Mouse (Mus musculus) liver, embryonic 13.5 days (tissue): ENCODE measurements around the gene Dennd2a. TPM values are rescaled to one million over a fixed set of nuclear protein-coding genes. Genes with fewer than 3 reads are reported as not detected.
"Not testable (repeated sequence)": the region's sequence is repeated elsewhere in the genome, so short reads cannot be mapped to it uniquely, and the experiment has no call there.

ENCODE experiments used
- ATAC-seq: fragments of 200-750 bp; cut with Nextera tagmentation; 2 replicates; pipeline ENCODE4 v1.8.0; 2017; ENCODE audit warnings: low read depth, mild to moderate bottlenecking, moderate number of reproducible peaks, moderate library complexity
- DNase-seq: peaks from one replicate; pipeline ENCODE4 v3.0.0; 2022
- H3K27ac ChIP-seq: fragments of 300-500 bp; sonication (generic); 2 replicates; pipeline ENCODE4 v1.5.1; 2015; ENCODE audit warnings: moderate library complexity, mild to moderate bottlenecking, inconsistent platforms
- H3K27me3 ChIP-seq: fragments of 300-500 bp; sonication (generic); 2 replicates; pipeline ENCODE4 v1.6.1; 2015; ENCODE audit warnings: mild to moderate bottlenecking, inconsistent platforms
- H3K36me3 ChIP-seq: fragments of 300-500 bp; sonication (generic); 2 replicates; pipeline ENCODE4 v1.6.1; 2015; ENCODE audit warnings: mild to moderate bottlenecking, inconsistent platforms
- H3K4me1 ChIP-seq: fragments of 300-500 bp; sonication (generic); replicated peaks from 2 replicates; pipeline ENCODE4 v1.6.1; 2015; ENCODE audit warnings: inconsistent platforms
- H3K4me2 ChIP-seq: fragments of 300-500 bp; sonication (generic); 2 replicates; pipeline ENCODE4 v1.6.1; 2015; ENCODE audit warnings: inconsistent platforms, mild to moderate bottlenecking, moderate library complexity
- H3K4me3 ChIP-seq: fragments of 300-500 bp; sonication (generic); replicated peaks from 2 replicates; pipeline ENCODE4 v1.5.1; 2015; ENCODE audit warnings: mild to moderate bottlenecking, inconsistent platforms
- H3K9ac ChIP-seq: fragments of 300-500 bp; sonication (generic); 2 replicates; pipeline ENCODE4 v1.6.1; 2015; ENCODE audit warnings: mild to moderate bottlenecking, inconsistent platforms
- H3K9me3 ChIP-seq: fragments of 300-500 bp; sonication (generic); replicated peaks from 2 replicates; pipeline ENCODE4 v1.6.1; 2016; ENCODE audit warnings: inconsistent platforms
- WGBS: fragments of 180-500 bp; shearing (Covaris S2); methylation state at CpG from one replicate; pipeline ENCODE4 v1.1.7; 2015; ENCODE audit not compliant: insufficient replicate concordance; 5-methylcytosine and 5-hydroxymethylcytosine counted together
- polyA plus RNA-seq: library from polyadenylated mRNA; unstranded; fragments of >200 nt; fragmentation: Nextera tagmentation; extraction: Ambion mirVana; gene quantifications from 2 replicates; pipeline ENCODE4 v1.2.1, GENCODE M21; 2015

The Dennd2a gene
- polyA plus RNA-seq, 1 experiment from 2014 or later: 2.1 TPM

DNA sequence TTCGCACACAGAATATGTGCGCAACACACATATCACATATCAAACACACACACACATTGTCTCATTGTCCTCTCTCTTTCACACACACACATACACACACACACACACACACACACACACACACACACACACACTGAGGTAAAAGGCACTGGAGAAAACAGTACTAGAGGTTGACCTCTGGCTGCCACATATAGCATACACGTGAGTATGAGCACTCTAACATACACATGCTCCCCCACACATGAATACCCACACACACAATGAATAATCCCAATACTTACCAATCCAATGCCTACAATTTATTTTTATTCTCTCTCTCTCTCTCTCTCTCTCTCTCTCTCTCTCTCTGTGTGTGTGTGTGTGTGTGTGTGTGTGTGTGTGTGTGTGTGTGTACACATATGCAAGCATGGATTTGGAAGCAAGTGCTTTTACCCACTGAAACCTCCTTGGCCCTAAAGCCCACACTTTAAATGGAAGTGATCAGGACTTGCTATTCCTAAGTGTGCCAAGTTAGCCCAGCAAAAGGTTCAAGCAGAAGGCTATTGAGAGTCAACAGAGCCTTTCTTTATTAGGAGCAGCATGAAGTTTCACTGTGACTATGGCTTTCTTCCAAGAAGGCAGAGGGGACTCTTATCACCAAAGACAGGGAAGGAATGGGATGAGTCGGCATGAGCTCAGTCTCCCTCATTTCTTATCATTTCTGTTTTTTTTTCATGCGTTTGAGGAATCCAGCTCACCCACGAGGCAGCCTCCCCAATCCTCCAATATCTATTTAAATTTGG is 128.5 kb downstream of the Dennd2a start:
- 44% methylated on average over 6 of the region's 6 CpGs for WGBS
- Histone ChIP-seq H3K4me1 (peaks cover 83% of the 10 kb centered on the region), H3K9ac (peak overlapping the region; percentile 70), H3K36me3 (no peaks in the 10 kb centered on the region), H3K27ac (peak overlapping the region; percentile 96), H3K4me2 (peak overlapping the region; percentile 54), H3K4me3 (0 out of 2 replicates have a peak overlapping the region, but pooled peaks have one; percentile 10), H3K9me3 (no peaks in the 10 kb centered on the region), H3K27me3 (no peaks in the 10 kb centered on the region)
- ATAC-seq: peak; percentile 80
- DNase-seq: peak; percentile 70

DNA sequence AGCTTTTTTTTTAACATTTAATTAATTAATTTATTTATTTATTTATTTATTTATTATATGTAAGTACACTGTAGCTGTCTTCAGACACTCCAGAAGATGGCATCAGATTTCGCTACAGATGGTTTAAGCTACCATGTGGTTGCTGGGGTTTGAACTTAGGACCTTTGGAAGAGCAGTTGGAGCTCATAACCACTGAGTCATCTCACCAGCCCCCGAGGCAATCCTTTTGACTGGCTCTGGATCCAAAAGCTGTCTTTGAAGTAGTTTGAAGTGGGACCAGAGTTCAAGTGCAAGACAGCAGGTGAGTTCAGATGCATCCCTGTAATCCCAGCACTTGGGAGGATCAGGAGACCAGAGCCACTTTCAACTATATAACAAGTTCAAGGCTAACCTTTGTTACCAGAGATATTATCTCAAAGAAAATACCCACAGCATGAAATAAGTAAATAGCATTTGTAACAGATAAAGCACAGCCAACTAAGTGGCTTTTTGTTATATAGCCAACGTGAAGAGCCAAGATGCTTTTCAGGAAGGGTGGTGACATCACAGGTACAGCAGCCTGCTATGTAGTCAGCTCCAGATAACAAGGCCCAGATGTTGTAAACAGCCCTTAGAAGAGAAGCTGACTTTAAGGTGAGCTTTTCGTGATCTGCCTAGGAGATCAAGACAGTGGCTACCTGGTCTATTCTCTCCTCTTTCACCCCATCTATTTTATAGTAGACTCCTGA is 130.2 kb downstream of the Dennd2a start:
- 52% methylated on average over 4 of the region's 4 CpGs for WGBS
- Histone ChIP-seq H3K27me3 (no peaks in the 10 kb centered on the region), H3K9me3 (no peaks in the 10 kb centered on the region), H3K4me1 (peaks cover 88% of the 10 kb centered on the region), H3K36me3 (no peaks in the 10 kb centered on the region), H3K27ac (peak overlapping the region; percentile 96), H3K4me3 (no peak overlapping the region), H3K9ac (peak overlapping the region; percentile 70), H3K4me2 (peak overlapping the region; percentile 34)
- DNase-seq (no peak), ATAC-seq (peak; percentile 47)

DNA sequence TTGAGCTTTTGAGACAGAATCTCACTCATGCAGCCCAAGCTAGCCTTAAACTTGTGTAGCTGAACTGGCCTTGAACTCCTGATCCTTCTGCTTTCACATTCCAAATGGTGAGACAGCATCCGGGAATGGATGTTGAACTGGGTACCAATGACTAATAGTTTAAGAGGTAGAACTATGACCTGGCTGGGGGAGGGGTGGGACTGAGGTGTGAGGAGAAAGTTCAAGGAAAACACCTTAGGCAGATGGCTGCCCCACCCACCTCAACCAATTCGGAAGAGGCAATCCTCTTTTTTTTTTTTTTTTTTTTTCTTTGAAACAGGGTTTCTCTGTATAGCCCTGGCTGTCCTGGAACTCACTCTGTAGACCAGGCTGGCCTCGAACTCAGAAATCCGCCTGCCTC is 130.9 kb downstream of the Dennd2a start:
- 67% methylated on average over 4 of the region's 4 CpGs for WGBS
- Histone ChIP-seq H3K27me3 (0 out of 2 replicates have a peak, but pooled peaks cover 4% of the 10 kb centered on the region), H3K9me3 (no peaks in the 10 kb centered on the region), H3K27ac (peak overlapping the region; percentile 94), H3K9ac (peak overlapping the region; percentile 19; the same call in 1 of the 2 replicates), H3K4me2 (no peak overlapping the region), H3K36me3 (no peaks in the 10 kb centered on the region), H3K4me3 (no peak overlapping the region), H3K4me1 (peaks cover 88% of the 10 kb centered on the region)
- no peak for ATAC-seq
- DNase-seq: no peak

DNA sequence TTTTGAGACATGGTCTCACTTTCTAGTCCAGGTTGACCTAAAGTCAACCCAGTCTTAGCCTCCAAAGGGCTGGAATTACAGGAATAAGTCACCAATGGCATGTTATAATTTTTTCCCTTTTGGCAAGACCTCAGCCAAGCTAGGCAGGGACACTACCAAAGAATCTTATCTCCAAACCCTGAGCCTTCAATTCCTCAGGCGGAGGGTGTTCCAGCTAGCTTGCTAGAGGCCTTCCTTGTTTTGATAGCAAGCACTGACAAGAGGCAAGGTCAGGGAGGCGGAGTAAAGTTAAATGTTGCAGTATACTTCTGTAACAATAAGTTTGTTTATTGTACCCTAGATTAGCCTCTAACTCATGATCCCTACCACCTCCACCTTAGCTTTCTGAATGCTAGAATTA is 132.5 kb downstream of the Dennd2a start:
- H3K4me3 ChIP-seq: no peak overlapping the region
- H3K27ac ChIP-seq: peak overlapping the region; percentile 94
- ATAC-seq (peak; percentile 44), DNase-seq (no peak)
- no peaks in the 10 kb centered on the region for H3K36me3 ChIP-seq
- 0 out of 2 replicates have a peak, but pooled peaks cover 5% of the 10 kb centered on the region for H3K27me3 ChIP-seq
- no peaks in the 10 kb centered on the region for H3K9me3 ChIP-seq
- peak overlapping the region; percentile 34; the same call in 1 of the 2 replicates for H3K9ac ChIP-seq
- peak overlapping the region; percentile 28 for H3K4me2 ChIP-seq
- WGBS: 25% methylated on average over 2 of the region's 2 CpGs
- H3K4me1 ChIP-seq: peaks cover 92% of the 10 kb centered on the region

DNA sequence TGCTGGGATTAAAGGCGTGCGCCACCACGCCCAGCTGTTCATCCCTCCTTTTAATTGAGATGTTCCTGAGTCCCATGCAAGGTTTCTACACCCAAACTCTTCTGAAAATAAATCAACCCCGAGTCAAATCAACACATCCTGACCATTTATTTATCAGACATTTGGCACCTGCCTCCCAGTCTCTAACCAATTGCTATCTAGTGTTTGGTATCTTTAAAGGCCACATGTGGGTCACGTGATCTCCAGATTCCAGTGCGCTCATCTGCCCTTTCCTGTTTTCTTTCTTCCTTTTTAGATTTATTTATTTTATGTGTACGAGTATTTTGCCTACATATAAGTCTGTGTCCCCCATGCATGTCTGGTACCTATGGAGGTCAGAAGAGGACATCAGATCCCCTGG is 134.0 kb downstream of the Dennd2a start:
- H3K9ac ChIP-seq: peak overlapping the region; percentile 65; the same call in 1 of the 2 replicates
- H3K27me3 ChIP-seq: 0 out of 2 replicates have a peak, but pooled peaks cover 5% of the 10 kb centered on the region
- no peaks in the 10 kb centered on the region for H3K36me3 ChIP-seq
- no peak overlapping the region for H3K4me3 ChIP-seq
- peak overlapping the region; percentile 45 for H3K4me2 ChIP-seq
- H3K27ac ChIP-seq: peak overlapping the region; percentile 94
- H3K9me3 ChIP-seq: no peaks in the 10 kb centered on the region
- peak; percentile 64 for DNase-seq
- H3K4me1 ChIP-seq: peaks cover 84% of the 10 kb centered on the region
- peak; percentile 23 for ATAC-seq
- WGBS: 57% methylated on average over 7 of the region's 7 CpGs

DNA sequence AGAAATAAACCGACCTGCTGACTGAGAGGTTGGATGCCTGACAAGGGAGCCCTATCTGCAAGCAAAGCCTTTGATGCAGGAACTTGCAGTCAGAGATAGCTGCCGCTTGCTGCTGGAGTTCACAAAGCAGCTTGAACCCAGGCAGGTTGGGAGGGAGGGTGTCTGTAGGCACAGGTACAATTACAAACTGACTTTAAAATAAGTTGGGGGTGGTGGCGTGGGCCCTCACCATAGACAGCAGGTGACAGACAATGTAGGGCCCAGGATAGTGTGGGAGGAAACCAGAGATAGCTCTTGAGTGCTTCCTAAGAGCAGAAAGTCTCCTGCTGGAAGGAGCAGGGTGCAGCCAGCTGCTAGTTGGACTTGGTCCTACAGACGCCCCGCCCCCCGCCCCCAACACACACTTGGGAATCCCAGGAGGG is 134.5 kb downstream of the Dennd2a start:
- Histone ChIP-seq H3K4me3 (0 out of 2 replicates have a peak overlapping the region, but pooled peaks have one; percentile 3), H3K4me1 (peaks cover 84% of the 10 kb centered on the region), H3K9me3 (no peaks in the 10 kb centered on the region), H3K4me2 (peak overlapping the region; percentile 45), H3K9ac (peak overlapping the region; percentile 65), H3K27me3 (peaks cover 8% of the 10 kb centered on the region), H3K36me3 (no peaks in the 10 kb centered on the region), H3K27ac (peak overlapping the region; percentile 94)
- DNase-seq: no peak
- no peak for ATAC-seq
- WGBS: 35% methylated on average over 6 of the region's 6 CpGs

DNA sequence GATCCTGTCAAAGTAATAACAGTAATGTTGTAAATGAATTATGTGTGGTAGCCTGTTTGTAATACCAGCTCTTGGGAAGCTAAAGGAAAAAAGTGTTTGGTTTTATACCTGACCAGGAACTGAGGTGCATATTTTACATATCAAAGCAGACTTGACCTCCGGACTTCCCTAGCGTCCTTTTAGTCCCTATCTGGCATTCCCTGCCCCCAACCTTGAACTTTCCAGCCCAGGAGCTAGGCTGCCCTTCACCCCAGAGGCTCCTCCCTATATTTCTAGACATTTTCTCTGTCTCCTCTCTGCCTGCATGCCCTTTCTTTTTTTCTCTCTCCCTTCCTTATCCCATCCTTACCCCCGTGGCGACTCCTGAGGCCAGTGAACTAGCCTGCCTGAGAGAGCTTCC is 136.8 kb downstream of the Dennd2a start:
- 40% methylated on average over 4 of the region's 4 CpGs for WGBS
- H3K9ac ChIP-seq: peak overlapping the region; percentile 98
- H3K4me3 ChIP-seq: peak overlapping the region; percentile 99
- peaks cover 12% of the 10 kb centered on the region for H3K36me3 ChIP-seq
- no peaks in the 10 kb centered on the region for H3K9me3 ChIP-seq
- H3K27me3 ChIP-seq: peaks cover 8% of the 10 kb centered on the region
- no peak for ATAC-seq
- peaks cover 85% of the 10 kb centered on the region for H3K4me1 ChIP-seq
- peak overlapping the region; percentile 99 for H3K27ac ChIP-seq
- no peak for DNase-seq
- H3K4me2 ChIP-seq: peak overlapping the region; percentile 73

DNA sequence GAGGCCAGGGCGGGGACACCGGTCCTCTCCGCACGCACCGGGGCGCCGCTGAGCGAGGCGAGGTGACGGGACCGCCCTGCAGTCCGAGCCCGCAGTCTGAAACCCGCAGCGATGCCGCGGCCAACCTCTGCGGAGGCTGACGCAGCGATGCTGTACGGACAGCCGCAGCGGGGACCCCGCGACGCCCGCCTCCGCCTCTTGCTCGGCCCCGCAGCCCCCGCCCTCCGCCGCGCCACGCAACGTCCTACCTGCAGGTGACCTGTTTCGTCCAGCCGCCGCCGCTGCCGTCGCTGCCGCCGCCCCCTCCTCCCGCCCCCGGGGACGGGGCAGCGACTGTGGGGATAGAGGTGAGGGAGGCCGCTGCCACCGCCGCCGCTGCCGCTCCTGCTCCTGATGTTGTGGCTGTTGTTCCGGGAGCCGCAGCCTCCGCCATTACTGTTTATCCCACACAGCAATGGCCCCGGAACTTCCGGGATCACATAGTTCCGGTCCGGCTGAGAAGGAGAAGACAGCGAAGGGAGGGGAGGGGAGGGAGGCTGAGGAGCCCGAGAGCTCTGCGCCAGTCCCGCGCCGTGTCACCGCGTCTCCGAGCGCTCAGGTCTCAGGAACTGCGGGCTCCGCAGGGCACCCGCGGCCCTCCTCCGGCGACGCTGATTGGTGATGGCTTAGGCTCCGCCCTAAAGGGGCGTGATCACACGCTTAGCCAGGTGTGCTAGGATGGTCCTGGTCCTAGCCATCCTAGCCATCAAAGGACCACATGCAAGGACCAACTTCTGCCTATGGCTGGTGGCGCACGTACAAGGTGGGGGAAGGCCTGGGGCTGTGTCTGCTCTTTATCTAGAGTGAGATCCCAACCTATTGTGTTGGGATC is 137.6 kb downstream of the Dennd2a start, which contains the start of gene Mkrn1:
Mkrn1 (minus strand) TSS at position 612 of the 871 bp plus-strand sequence.
- peaks cover 78% of the 10 kb centered on the region for H3K4me1 ChIP-seq
- no peaks in the 10 kb centered on the region for H3K9me3 ChIP-seq
- under 1% methylated on average over 82 of the region's 82 CpGs for WGBS
- H3K27me3 ChIP-seq: peaks cover 8% of the 10 kb centered on the region
- DNase-seq: peak; percentile 82
- peak within 1 kb of the TSS; percentile 98 for H3K9ac ChIP-seq
- H3K36me3 ChIP-seq: peaks cover 15% of the 10 kb centered on the region
- H3K27ac ChIP-seq: peak within 1 kb of the TSS; percentile 99
- peak; percentile 86 for ATAC-seq
- H3K4me3 ChIP-seq: peak within 1 kb of the TSS; percentile 99
- peak within 1 kb of the TSS; percentile 73 for H3K4me2 ChIP-seq

DNA sequence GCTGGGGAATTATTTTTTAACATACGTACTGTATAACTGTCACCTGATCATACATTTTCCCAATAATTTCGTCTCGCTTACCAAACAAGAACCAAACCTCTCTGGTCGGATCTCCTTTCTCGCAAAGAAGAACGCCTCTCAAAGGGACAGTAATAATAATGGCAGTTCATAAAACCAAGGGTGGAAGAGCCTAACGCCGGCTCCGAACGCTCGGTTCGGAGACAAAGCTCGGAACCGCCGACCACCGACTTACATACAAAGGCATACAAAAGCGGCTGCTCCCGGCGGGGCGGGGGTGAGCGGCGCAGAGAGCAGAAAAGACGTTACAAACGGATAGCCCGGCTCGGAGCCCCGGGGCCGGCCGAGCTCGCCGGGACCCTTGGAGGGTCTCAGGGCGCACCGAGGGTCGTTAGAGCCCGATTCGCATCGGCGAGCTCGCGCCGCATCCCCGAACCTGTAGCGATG is 138.2 kb downstream of the Dennd2a start:
- Histone ChIP-seq H3K4me3 (peak overlapping the region; percentile 99), H3K9me3 (no peaks in the 10 kb centered on the region), H3K36me3 (peaks cover 19% of the 10 kb centered on the region), H3K9ac (peak overlapping the region; percentile 98), H3K4me2 (peak overlapping the region; percentile 73), H3K27ac (peak overlapping the region; percentile 99), H3K27me3 (peaks cover 8% of the 10 kb centered on the region), H3K4me1 (peaks cover 76% of the 10 kb centered on the region)
- under 1% methylated on average over 43 of the region's 43 CpGs for WGBS
- DNase-seq (no peak), ATAC-seq (no peak)

DNA sequence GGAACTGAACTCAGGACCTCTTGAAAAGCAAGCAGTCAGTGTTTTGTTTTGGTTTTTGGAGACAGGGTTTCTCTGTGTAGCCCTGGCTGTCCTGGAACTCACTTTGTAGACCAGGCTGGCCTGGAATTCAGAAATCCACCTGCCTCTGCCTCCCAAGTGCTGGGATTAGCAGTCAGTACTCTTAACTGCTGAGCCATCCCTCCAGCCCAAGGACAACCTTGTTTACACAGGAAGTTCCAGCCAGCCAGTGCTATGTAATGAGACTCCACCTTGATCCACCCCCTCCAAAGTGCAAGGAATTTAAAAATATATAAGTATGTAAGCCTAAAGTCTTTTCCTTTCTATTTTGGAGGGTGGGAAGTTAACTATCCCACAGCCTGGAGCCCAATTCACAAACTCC is 141.0 kb downstream of the Dennd2a start:
- not testable (repeated sequence) for H3K27me3 ChIP-seq, ATAC-seq, H3K9me3 ChIP-seq, DNase-seq
- Histone ChIP-seq H3K4me2 (peak overlapping the region; percentile 73), H3K9ac (peak overlapping the region; percentile 59), H3K4me3 (peak overlapping the region; percentile 43; the same call in 1 of the 2 replicates), H3K4me1 (peaks cover 56% of the 10 kb centered on the region), H3K27ac (peak overlapping the region; percentile 73), H3K36me3 (peaks cover 19% of the 10 kb centered on the region)
